Mouse (Mus musculus) c-Kit-positive CD71-positive TER-119-negative erythroid progenitor cells, embryonic 14.5 days (primary cell): ENCODE measurements around the gene Rln3.

ENCODE experiments used
- DNase-seq: peaks from one replicate; pipeline ENCODE4 v3.0.0-alpha.2; 2013; ENCODE audit warnings: low read depth

Rln3 gene

GRCm38 (mm10) chr8:83995973-83996372 is 48.8 kb downstream of the Rln3 start:
- no peak for DNase-seq

GRCm38 (mm10) chr8:83994030-83994429 is 50.8 kb downstream of the Rln3 start:
- no peak for DNase-seq
